Mouse (Mus musculus) intestine, postnatal 0 days (tissue): ENCODE measurements at regions not wholly inside any gene's neighbourhood (a gene's known extent, or its start where the extent isn't known, plus 50 kb on each side); places are given as distances from the start of the nearest gene placed in this dataset.

Experiments
- ATAC-seq: fragments of 200-750 bp; cut with Nextera tagmentation; 2 replicates; pipeline ENCODE4 v1.8.0; 2017; ENCODE audit warnings: mild to moderate bottlenecking, moderate TSS enrichment, moderate library complexity
- H3K27ac ChIP-seq: fragments of 300-500 bp; sonication (generic); 2 replicates; pipeline ENCODE4 v1.5.1; 2014; ENCODE audit warnings: mild to moderate bottlenecking, low read depth, low read length, moderate library complexity
- H3K27me3 ChIP-seq: fragments of 300-500 bp; sonication (generic); replicated peaks from 2 replicates; pipeline ENCODE4 v1.6.1; 2014; ENCODE audit warnings: low read length, mixed read lengths; ENCODE audit not compliant: control insufficient read depth, insufficient read depth
- H3K36me3 ChIP-seq: fragments of 300-500 bp; sonication (generic); 2 replicates; pipeline ENCODE4 v1.6.1; 2014; ENCODE audit warnings: mild to moderate bottlenecking, moderate library complexity; ENCODE audit not compliant: control insufficient read depth, insufficient read depth
- H3K4me1 ChIP-seq: fragments of 300-500 bp; sonication (generic); replicated peaks from 2 replicates; pipeline ENCODE4 v1.6.1; 2014; ENCODE audit warnings: antibody characterized with exemption, low read length, mixed read lengths; ENCODE audit not compliant: control insufficient read depth, insufficient read depth
- H3K4me2 ChIP-seq: fragments of 300-500 bp; sonication (generic); replicated peaks from 2 replicates; pipeline ENCODE4 v1.6.1; 2014; ENCODE audit warnings: low read depth, mild to moderate bottlenecking, moderate library complexity
- H3K4me3 ChIP-seq: fragments of 300-500 bp; sonication (generic); 2 replicates; pipeline ENCODE4 v1.5.1; 2014; ENCODE audit warnings: low read depth, low read length
- H3K9ac ChIP-seq: fragments of 300-500 bp; sonication (generic); 2 replicates; pipeline ENCODE4 v1.6.1; 2014; ENCODE audit warnings: mild to moderate bottlenecking, low read depth, low read length
- H3K9me3 ChIP-seq: fragments of 300-500 bp; sonication (generic); 2 replicates; pipeline ENCODE4 v1.6.1; 2016; ENCODE audit warnings: mixed run types; ENCODE audit not compliant: control insufficient read depth
- CTCF ChIP-seq: sonication (generic); IDR thresholded peaks from 2 replicates; pipeline ENCODE4 v1.5.1; 2016; ENCODE audit warnings: low read depth, mild to moderate bottlenecking, control low read depth, antibody characterized with exemption, moderate library complexity
- WGBS: fragments of 180-500 bp; shearing (Covaris S2); extraction: QIAGEN DNeasy Blood & Tissue Kit; methylation state at CpG from one replicate; pipeline ENCODE4 v1.1.7; 2014; 5-methylcytosine and 5-hydroxymethylcytosine counted together

DNA sequence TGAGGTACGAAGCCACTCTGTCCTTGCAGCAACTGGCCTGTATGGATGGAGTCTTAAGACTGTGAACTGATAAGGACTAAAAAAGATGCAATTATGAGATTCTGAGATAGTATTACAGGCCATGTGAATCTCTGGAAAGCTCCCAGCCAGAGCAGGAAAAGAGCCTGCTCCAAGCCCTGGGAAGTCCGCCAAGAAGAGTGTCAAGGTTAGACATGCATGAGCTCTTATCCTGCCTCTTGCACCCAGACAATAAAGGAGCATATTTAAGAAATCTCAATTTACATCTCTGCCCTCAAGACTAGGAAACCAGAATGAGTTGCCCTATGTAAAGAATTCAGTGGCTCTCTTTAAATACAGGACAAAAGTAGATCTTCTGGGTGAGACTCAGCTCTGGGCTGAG is 90.8 kb upstream of the Tac1 start:
- 83% methylated on average over 2 of the region's 2 CpGs for WGBS
- no peaks in the 10 kb centered on the region for H3K9me3 ChIP-seq
- no peaks in the 10 kb centered on the region for H3K27me3 ChIP-seq
- no peaks in the 10 kb centered on the region for H3K4me1 ChIP-seq
- no peak for ATAC-seq
- no peak overlapping the region for H3K4me2 ChIP-seq
- no peak for TF ChIP-seq CTCF
- no peaks in the 10 kb centered on the region for H3K36me3 ChIP-seq
- H3K27ac ChIP-seq, result no peak overlapping the region
- H3K9ac ChIP-seq, result no peak overlapping the region
- no peak overlapping the region for H3K4me3 ChIP-seq

DNA sequence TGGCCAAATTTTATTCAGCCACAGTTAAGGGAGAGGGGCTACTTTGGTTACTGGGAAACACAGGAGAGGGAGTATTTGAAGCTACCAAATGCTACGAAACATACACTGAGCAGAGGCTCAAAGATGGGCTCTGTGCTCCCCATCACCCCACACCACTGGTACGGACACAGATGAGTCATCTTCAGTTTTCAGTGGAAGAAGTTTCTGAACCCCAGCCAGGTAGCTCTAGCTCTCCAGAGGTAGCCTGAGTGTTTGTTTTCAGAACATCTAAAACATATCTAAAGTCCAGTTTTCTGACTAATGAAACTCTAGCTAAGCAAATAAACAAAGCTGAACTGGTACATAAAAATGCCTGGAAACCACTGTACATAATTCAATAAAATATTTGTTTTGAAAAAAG is 90.3 kb upstream of the Tac1 start:
- H3K4me3 ChIP-seq, result no peak overlapping the region
- no peak for TF ChIP-seq CTCF
- no peak overlapping the region for H3K9ac ChIP-seq
- no peaks in the 10 kb centered on the region for H3K27me3 ChIP-seq
- no peak overlapping the region for H3K4me2 ChIP-seq
- no peak overlapping the region for H3K27ac ChIP-seq
- ATAC-seq, result no peak
- H3K36me3 ChIP-seq, result no peaks in the 10 kb centered on the region
- WGBS, result 77% methylated on average over 2 of the region's 2 CpGs
- H3K9me3 ChIP-seq, result no peaks in the 10 kb centered on the region
- no peaks in the 10 kb centered on the region for H3K4me1 ChIP-seq

DNA sequence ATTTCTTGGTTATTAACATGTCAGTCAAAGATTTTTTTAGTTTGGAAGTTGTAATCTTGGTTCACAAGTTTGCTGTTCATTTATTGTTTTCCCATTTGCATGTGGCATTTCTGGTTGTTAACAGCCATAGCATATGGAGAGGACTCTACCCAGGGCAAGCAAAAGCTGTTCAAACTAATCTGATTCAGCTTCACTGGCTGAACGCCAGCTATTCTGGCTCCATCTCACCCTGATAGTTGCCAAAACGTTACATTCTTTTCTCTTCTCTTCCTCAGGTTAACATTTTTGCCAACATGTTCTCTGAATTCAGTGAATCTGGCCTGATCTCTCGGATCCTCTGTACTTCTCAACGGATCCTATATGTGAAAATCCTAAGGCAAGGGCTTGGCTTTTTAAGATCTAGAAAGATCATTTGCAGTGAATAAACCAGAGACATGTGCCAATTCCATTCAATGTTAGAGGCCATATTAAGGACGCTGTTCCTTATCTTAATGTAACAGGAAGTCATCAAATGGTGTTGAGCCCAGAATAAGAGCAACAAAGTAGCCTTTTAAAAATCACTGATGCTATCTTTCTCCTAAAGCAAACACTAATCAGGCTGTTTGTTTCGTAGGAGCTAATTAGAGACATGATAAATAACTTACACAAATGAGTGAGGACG is 82.2 kb upstream of the Tac1 start:
- Histone ChIP-seq H3K4me2 (no peak overlapping the region), H3K27ac (no peak overlapping the region), H3K9ac (no peak overlapping the region), H3K9me3 (no peaks in the 10 kb centered on the region), H3K4me3 (no peak overlapping the region), H3K27me3 (no peaks in the 10 kb centered on the region), H3K36me3 (no peaks in the 10 kb centered on the region), H3K4me1 (no peaks in the 10 kb centered on the region)
- no peak for TF ChIP-seq CTCF
- no peak for ATAC-seq
- 52% methylated on average over 7 of the region's 7 CpGs for WGBS

DNA sequence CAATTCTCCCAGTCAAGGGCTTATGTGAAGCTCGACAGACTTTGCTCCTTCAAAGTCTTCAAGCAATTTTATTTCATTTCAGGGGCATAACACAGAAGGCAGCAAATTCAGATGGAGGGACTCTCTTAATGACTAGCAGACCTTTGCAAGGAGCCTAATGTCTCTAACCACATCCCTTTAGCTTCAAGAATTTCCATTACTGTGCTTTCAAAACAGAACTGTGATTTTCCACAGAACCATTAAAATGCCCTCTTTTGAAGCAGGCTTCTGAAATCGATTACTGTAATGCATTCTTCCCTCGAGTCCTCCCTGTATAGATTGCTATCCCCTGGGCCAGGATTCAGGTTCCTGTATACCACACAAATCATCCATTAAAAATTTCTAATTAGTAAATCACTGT is 80.9 kb upstream of the Tac1 start:
- no peaks in the 10 kb centered on the region for H3K4me1 ChIP-seq
- no peak overlapping the region for H3K4me3 ChIP-seq
- H3K9ac ChIP-seq, result no peak overlapping the region
- TF ChIP-seq CTCF, result no peak
- H3K9me3 ChIP-seq, result no peaks in the 10 kb centered on the region
- H3K4me2 ChIP-seq, result no peak overlapping the region
- no peaks in the 10 kb centered on the region for H3K27me3 ChIP-seq
- no peak for ATAC-seq
- WGBS, result 66% methylated on average over 3 of the region's 3 CpGs
- no peaks in the 10 kb centered on the region for H3K36me3 ChIP-seq
- no peak overlapping the region for H3K27ac ChIP-seq

DNA sequence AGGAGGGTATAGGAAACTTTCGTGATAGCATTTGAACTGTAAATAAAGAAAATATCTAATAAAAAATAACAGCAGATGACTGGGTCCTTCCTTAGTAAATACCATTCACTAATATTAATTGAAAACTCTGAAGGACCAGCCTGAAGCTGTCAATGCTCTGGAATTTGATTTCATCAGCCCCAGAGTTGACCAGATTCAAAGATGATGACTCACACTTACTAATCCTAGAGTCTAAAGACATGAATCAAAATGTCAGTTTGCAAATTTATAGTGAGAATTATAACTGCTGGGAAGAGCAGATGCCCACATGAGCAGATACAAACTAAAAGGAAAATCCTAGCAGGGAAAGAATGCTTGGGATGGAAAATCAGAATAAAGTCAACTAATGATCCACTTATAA is 77.8 kb upstream of the Tac1 start:
- no peak overlapping the region for H3K4me2 ChIP-seq
- no peaks in the 10 kb centered on the region for H3K36me3 ChIP-seq
- WGBS, result 81% methylated on average over 1 of the region's 1 CpGs
- H3K27me3 ChIP-seq, result no peaks in the 10 kb centered on the region
- no peak overlapping the region for H3K9ac ChIP-seq
- H3K9me3 ChIP-seq, result no peaks in the 10 kb centered on the region
- no peak for TF ChIP-seq CTCF
- H3K4me3 ChIP-seq, result no peak overlapping the region
- no peak for ATAC-seq
- no peak overlapping the region for H3K27ac ChIP-seq
- no peaks in the 10 kb centered on the region for H3K4me1 ChIP-seq

DNA sequence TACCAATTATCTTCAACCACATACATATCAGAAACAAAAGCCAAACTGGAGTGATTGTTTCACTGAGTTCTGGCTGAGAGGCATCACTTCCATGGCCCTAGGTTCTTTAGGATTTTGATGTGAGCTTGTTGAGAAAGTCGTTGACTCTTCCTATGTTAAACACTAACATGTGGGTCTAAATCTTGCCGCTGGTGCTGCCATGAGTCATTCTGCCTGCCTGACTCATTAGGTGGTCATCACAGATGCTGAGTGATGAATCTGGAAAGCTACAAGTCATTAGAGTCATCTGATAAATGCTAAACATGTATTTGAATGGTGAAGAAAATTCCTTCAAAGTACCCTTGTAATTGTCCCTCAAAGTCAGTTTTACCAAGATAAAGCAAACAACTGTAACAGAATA is 60.4 kb upstream of the Tac1 start:
- no peak overlapping the region for H3K4me3 ChIP-seq
- no peak for TF ChIP-seq CTCF
- no peaks in the 10 kb centered on the region for H3K36me3 ChIP-seq
- no peak overlapping the region for H3K27ac ChIP-seq
- no peak overlapping the region for H3K4me2 ChIP-seq
- no peaks in the 10 kb centered on the region for H3K27me3 ChIP-seq
- WGBS, result 71% methylated on average over 2 of the region's 2 CpGs
- H3K9me3 ChIP-seq, result no peaks in the 10 kb centered on the region
- no peaks in the 10 kb centered on the region for H3K4me1 ChIP-seq
- no peak for ATAC-seq
- no peak overlapping the region for H3K9ac ChIP-seq

DNA sequence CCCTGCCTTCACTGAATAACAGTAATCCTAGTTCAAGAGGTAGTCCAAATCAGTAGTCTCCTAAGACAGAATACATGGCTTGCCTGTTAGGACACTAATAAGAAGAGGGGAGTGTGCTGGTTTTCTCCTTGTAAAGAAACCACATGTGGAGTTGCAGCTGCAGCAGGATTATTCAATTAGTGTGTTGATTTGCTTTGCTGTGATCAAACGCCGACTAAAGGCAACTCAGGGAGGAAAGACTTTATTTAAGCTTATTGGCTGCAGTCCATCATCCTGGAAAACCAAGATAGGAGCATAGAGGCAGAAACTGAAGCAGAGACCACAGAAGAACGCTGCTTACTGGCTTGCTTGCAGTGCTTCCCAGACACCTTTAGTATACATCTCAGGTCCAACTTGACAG is 57.9 kb upstream of the Tac1 start:
- H3K9me3 ChIP-seq, result no peaks in the 10 kb centered on the region
- H3K9ac ChIP-seq, result no peak overlapping the region
- no peak overlapping the region for H3K4me2 ChIP-seq
- 71% methylated on average over 3 of the region's 3 CpGs for WGBS
- no peaks in the 10 kb centered on the region for H3K4me1 ChIP-seq
- no peak overlapping the region for H3K27ac ChIP-seq
- no peaks in the 10 kb centered on the region for H3K27me3 ChIP-seq
- no peak overlapping the region for H3K4me3 ChIP-seq
- TF ChIP-seq CTCF, result no peak
- no peaks in the 10 kb centered on the region for H3K36me3 ChIP-seq
- ATAC-seq, result no peak
